Mouse (Mus musculus) left cerebral cortex, adult 11 months (tissue): Measurements from ENCODE around the gene C530008M17Rik.

ENCODE experiments used
- DNase-seq: peaks from one replicate; pipeline ENCODE4 v3.0.0; 2022; ENCODE audit warnings: low spot score

Gene C530008M17Rik

GRCm38 (mm10) chr5:76656212-76656611 is at the start of gene C530008M17Rik:
Gene C530008M17Rik, plus strand, starts transcription at chr5:76656512.
- no peak for DNase-seq

DNA sequence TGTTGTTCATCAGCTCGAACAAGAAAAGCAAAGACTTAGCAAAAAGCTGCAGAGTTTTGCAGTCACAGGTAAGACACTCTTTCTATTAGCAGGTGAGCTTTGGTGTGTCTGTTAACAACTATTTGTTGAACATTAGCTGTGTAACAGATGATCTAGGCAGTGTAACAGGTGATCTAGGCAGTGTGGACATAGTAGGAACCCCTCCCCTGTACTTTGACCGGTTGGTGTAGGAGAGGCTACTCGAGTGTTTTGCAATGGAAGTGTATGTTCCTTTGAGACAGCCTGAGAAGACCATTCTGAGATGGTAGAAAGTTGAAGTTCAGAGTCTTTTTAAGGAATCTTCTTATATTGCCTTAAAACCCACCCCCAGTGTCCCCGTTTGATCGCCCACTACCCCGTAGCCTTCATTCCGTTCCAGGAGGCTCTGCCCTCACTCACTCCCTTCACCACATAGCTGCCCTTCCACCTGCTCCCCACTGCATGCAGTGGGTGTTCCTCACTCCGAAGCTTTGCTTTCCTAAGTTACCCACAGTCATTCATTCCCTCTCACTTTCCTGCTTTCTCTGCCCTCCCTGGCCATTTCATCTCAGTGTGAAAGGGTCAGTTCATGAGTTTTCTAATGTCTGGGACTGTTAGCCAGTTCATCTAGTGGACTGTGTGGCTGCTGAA is 46.5 kb upstream of the C530008M17Rik start:
- DNase-seq: no peak

DNA sequence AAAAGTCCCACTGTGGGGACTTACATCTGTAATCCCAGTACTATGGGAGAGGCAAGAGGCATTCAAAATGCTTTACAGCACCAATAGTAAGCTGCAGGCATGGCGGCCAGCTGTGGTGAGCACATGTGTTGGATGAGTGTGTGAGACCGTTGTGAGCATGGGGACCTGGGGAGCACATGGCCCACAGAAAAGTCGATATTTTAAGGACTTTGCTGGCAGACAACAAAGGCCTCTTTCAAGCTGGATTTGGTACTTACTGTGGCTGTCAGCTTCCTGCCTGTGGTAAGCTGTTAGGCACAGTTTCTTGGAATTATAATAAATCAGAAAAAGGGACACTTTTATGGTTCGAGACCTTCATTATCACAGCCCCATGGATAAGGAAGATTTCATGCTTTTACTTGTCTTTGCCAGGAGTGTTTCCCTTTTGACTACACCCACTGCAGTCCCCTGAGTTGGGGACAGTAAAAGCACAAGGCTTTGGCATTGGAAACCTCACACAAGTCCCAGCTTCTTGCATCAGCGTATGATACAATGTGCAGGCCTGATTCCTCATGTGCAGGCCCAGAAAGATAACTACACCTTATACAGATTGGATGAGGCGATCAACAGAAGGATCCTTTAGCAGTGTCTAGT is 43.3 kb upstream of the C530008M17Rik start:
- no peak for DNase-seq

DNA sequence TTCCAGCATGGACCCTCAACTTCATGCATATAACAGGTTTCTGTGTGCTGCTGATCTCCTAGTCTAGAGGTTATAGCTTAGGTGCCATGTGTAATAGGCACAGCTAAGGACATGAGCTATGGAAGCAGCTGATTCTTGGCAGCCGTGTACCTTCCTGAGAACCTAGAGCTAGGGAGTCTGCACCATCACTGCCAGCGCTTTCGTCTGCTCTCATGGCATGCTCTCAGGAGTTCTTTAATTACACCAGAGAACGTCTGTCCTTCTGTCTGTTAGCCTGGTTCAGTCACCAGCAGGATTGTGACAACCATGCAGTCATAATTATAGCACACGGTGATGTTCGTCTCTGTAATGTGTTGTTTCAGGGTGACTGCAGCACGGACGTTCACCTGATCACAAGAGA is 41.0 kb upstream of the C530008M17Rik start:
- DNase-seq: no peak

- no peak for DNase-seq
Measured at GRCm38 (mm10) chr5:76616196-76616747, 40.0 kb upstream of the C530008M17Rik start.

- DNase-seq: no peak
Measured at GRCm38 (mm10) chr5:76618750-76619149, 37.6 kb upstream of the C530008M17Rik start.

- DNase-seq: no peak
Measured at GRCm38 (mm10) chr5:76623759-76624158, 32.6 kb upstream of the C530008M17Rik start.

- DNase-seq: no peak
Measured at GRCm38 (mm10) chr5:76627770-76628169, 28.5 kb upstream of the C530008M17Rik start.

DNA sequence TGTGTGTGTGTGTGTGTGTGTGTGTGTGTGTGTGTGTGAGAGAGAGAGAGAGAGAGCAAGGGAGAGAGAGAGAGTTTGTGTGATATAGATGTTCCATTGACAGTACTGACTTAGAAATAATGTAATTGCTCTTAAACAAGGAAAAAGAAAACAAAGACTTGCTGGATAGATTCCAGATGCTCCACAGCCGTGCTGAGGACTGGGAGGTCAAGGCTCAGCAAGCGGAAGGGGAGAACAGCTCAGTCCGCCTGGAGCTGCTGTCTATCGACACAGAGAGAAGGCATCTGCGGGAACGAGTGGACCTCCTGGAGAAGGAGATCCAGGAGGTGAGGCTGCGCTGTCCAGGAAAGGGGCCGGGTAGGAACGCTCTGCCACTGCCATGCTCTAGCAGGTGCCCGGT is 22.3 kb upstream of the C530008M17Rik start:
- DNase-seq: no peak

DNA sequence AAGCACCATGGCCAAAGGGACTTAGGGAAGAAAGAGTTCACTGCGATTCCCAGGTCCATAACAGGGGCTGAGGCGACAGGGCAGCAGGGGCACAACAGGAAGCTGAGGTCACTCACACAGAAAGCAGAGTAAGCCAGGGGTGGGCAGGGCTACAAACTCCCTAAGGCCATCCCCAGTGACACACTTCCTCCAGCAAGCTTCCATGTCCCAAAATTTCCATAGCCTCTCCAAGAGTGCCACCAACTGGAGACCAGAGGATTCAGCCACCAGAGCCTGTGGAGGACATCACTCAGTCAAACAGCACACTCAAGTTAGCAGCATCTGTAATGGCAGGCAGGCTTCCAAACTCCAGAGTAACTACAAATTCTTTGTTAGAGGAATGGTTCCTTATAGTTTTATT is 20.7 kb upstream of the C530008M17Rik start:
- DNase-seq: no peak

- DNase-seq: no peak
Measured at GRCm38 (mm10) chr5:76642076-76642475, 14.2 kb upstream of the C530008M17Rik start.

- no peak for DNase-seq
Measured at GRCm38 (mm10) chr5:76644234-76644633, 12.1 kb upstream of the C530008M17Rik start.

DNA sequence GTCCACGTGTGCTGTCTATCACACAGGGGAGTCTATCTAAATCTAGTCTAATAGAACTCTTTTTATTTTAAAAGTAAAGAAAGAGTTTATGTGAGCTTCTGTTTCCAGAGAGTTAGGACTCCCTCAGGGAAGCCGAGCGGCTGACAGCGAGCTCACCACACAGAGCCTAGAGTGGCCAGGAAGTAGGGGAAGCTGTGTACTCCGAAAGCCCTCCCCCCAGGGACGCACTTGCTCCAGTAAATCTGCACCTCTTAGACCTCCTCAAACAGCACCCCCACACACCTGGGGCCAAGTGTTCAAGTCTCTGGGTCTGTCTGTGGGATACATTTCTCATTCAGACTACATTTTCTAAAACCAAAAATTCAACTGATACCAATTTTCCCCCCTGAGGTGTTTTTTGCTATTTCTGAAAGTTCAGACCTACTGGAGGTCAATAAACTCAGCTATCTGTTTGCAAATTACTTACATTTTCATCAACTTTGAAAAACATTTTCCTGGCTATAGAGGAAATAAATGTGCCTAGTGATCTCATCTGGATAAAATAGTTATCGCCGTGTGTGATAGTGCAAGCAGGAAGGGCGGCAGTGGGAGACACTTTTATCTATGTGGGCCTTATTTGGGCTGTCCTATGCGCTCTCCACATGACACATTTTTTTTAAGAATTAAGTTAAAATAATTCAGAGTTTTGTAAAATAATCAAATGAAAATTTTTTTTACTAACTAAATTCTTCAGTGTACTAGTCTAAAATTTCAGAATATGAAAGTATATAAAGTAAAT is 11.0 kb upstream of the C530008M17Rik start:
- DNase-seq: no peak

DNA sequence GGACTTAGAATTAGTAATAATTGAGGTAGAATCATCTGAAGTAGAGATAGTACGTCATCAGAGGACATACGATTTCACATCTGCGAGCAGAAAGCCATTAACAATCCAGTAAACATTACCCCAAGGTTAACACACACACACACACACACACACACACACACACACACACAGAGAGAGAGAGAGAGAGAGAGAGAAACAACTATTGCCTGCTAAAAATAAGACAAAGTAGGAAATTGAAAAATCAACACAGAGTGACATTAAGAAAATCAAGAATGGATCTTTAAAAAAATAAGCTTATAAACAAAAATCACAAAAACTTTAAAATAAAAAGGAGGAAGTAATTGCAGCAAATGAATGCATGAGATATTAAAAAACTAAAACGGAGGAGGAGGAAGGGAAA is 6.4 kb upstream of the C530008M17Rik start:
- no peak for DNase-seq

DNA sequence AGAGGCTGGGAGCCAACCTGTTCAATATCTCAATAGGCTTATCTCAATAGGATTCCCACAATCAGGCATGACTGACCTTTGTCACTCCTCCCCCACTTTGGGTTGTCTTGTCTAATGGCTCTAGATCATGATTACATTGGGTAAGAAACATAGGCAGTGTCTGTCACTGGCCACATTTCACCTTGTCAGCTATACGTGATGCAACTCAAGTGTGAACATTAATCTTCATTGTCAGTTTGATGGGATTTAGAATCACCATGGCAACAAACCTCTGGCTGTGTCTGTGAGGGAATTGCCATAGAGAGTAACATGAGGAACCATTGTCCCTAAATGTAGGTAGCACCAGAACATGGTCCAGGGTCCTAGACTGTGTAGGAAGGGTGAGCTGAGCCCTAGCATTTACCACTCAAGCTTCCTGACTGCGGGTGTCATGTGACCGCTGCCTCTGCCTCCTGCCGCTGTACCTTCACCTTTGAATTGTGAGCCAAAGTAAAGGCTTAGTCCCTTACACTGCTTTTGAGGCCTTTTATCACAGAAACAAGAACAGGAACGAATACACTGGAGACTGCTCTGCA is 5.1 kb upstream of the C530008M17Rik start:
- DNase-seq: no peak

DNA sequence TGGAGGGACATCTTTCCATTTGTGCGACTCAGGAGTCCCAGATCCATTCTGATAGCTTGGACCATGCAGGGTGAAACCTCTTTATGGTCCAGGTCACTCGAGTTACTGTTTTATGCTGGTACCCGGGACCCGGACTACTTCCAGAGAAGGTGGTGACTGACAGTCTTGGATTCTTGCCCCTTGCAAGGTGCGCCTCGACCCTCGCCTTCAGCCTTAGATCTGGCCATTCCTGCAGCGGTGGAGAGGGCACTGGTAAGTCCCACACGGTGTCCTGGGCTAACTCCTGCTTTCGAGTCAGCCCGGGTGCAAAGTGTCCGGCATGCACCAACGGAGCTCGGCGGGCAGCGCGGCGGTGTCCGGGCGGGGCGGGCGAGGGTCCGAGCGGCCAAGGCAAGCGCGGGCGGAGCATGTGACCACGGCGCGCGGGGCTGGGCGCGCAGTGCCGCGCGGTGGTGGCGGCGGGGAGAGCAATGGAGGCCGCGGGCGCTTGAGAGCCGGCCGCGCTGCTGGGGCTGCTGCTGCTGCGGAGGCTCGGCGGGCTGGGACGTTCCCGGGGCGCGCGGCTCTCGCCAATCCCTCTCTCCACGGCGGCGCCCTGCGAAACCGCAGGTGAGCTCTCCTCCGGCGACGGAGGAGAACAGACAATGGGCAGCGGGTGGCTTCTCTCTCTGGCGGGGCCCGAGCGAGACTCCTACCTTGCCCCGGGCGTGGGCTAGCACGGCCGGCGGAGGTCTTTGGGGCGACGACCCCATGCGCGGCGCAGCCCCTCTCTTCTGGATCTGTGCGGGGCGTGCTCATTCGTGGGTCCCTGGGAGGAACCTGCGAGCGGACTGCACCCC is 1.2 kb downstream of the C530008M17Rik start:
- peak; percentile 25 for DNase-seq

DNA sequence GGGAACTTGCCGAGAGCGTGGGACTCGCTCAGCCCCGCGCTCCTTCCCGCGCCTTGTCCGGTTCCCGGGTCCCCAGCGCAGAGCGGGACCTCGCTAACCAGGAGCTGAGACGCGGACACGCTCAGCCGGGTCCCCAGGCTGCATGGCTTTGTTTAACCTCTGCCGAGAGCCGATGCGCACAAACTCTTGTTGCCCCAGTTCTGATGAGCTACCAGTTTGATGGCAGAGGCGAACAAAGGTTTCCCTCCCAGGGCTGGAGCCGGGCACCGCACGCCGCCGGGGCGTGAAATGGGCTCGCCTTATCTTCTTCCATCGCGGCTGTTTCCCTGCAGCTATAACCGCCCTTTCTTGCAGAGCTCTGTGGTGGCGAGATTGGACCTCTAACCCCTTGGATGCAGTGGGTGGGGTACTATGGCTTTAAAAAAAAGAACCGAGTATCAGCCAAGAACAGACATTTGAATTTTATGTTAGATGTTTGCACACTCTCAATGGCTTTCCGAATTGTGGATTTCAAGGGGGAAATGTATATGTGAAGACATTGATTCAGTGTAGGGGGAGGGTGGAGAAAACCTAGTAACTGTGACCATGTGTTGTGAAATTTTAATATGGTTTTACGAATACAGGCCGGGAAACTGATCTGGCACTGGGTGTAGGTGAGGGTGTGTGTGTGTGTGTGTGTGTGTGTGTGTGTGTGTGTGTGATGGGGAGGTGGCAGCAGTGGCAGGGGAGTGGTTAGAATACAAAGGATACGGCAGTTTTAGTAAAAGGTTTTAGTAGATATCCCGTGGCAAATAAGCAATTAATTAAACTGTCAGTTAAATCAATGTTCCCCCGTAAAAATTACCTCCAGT is 2.0 kb downstream of the C530008M17Rik start:
- no peak for DNase-seq

- DNase-seq: no peak
Measured at GRCm38 (mm10) chr5:76659958-76660635, 3.8 kb downstream of the C530008M17Rik start.

DNA sequence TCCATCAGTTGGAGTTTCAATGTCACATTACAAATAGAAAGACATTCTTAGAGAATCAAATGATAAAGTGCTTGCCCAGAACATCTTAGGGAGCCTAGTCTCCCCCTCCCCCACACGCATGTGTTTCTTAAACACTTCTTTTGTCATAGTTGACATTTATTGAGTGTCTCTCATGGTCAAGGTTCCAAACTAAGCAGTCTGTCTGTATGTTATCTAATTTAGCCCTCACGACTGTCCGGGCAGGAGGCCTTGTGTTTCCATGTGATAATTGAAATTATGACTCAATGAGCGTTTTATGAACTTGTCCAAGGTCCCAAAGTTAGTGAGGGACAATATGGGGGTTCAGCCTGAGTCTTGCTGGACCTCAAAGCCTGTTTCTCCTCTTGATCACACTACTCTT is 5.0 kb downstream of the C530008M17Rik start:
- DNase-seq: no peak

DNA sequence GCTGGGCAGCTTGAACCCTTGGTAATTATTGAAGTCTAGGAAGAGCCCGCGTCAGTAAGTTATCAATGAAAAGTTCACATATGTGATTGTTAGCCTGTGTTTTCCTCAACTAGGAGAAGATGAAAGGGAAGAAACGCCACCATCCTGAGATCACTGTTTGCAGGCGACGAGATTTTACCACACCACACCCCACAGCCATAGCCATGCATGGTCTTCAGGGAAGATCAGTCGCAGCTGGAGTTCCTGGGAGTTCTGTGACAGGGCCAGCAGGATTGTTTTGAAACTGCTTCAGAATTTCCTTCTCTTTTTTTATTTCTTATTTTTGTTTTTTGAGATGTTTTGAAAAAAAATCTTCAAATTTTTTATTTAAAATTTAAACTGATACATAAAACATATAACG is 8.6 kb downstream of the C530008M17Rik start:
- no peak for DNase-seq
